Mouse (Mus musculus): ENCODE measurements around the gene Gm3250. TPM values are rescaled to one million over a fixed set of nuclear protein-coding genes. Genes with fewer than 3 reads are reported as not detected.
"Not testable (repeated sequence)": the region's sequence is repeated elsewhere in the genome, so short reads cannot be mapped to it uniquely, and the experiment has no call there.

Gm3250 gene
- polyA plus RNA-seq, 1 experiment from 2014 or later: not detected

DNA sequence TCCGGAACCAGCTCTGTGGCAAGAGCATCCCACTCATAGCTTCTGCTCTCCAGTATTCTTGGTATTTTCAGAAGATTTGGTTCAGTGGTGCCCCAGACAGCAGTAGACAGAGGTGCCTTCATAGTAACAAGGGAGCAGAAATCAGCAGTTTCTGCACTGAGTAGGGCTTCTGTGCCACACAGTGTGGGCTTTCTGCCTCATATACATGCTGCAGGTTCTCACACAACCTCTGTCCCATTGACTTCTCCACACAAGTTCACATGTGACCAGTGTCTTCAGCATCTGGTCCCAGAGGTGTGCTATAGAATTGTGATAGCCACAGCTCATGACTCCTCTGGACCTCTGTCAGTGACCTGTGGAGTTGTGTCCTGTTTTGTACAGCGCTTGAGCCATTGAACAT is 6.3 kb upstream of the Gm3250 start:
- Histone ChIP-seq H3K9me3 (no peaks in the 10 kb centered on the region), H3K27ac (no peak overlapping the region), H3K4me3 (no peak overlapping the region), H3K36me3 (no peaks in the 10 kb centered on the region), H3K9ac (no peak overlapping the region), H3K4me1 (no peaks in the 10 kb centered on the region), H3K27me3 (no peaks in the 10 kb centered on the region), H3K4me2 (no peak overlapping the region)
- 79% methylated on average over 2 of the region's 2 CpGs for WGBS
- no peak for ATAC-seq (ENCODE audit: insufficient number of reproducible peaks, low FRiP score, low TSS enrichment, low read depth)

DNA sequence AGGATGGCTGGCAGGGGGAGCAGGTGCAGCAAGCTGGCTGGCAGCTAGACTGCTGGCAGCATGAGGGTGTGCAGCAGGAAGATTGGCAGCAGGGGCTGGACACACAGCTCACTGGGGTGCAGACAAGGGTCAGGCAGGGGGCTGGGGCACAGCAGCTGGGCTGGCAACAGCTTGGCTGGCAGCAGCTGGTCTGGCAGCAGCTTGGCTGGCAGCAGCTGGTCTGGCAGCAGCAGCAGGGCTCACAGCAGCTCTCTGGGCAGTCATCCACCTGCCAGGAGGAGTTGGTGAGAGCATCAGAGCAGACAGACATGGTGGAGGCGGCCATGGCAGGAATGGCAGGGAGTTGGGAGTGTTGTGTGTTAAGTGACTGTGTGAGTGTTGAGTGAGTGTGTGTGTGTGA is 5.5 kb upstream of the Gm3250 start, which contains the start of gene Gm7137:
Gene Gm7137, minus strand, starts transcription at position 325 of the 400 bp plus-strand sequence.
- ATAC-seq (ENCODE audit: insufficient number of reproducible peaks, low FRiP score, low TSS enrichment, low read depth); H3K9me3 ChIP-seq; H3K27me3 ChIP-seq; H3K27ac ChIP-seq; H3K4me1 ChIP-seq; H3K9ac ChIP-seq; H3K4me2 ChIP-seq; H3K4me3 ChIP-seq; H3K36me3 ChIP-seq: not testable (repeated sequence)
- WGBS: 33% methylated on average over 1 of the region's 1 CpGs

DNA sequence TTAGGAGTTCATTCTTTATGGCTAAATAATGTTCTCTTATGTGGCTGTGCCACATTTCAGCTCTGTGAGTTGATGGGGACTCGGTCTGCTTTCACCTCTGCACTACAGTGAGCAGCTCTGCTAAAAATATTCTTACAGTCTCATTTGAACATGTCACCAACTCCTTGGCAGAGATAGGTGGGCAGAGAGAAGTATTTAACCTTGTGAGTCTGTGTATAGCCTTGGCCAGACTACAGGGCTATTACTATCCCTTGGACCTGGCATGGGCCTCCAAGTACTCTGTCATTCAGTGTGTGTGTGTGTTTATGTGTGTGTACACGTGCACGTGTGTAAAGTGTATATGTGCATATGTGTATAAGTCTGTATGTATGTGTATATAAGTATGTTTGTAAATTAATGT is 1.1 kb upstream of the Gm3250 start:
- ATAC-seq (ENCODE audit: insufficient number of reproducible peaks, low FRiP score, low TSS enrichment, low read depth); H3K4me1 ChIP-seq; H3K9me3 ChIP-seq; H3K4me3 ChIP-seq; H3K4me2 ChIP-seq; H3K36me3 ChIP-seq; H3K9ac ChIP-seq; H3K27ac ChIP-seq; H3K27me3 ChIP-seq: not testable (repeated sequence)
- 95% methylated on average over 3 of the region's 3 CpGs for WGBS

DNA sequence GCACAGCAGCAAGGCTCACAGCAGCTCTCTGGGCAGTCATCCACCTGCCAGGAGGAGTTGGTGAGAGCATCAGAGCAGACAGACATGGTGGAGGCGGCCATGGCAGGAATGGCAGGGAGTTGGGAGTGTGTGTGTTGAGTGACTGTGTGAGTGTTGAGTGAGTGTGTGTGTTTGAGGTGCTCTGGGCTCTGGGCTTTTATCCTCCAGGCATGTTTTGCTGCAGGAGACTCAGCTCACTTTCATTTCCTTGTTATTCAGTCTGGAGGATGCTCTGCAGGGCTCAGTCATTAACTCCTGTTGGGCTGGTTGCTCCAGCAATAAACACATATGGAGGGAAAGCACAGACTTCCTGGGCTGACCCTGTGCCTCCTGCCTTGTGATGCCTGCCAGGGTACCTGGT is 5.5 kb downstream of the Gm3250 start, which contains the start of gene Gm7138:
Gene Gm7138, minus strand, starts transcription at position 101 of the 400 bp plus-strand sequence.
- not testable (repeated sequence) for H3K4me1 ChIP-seq; H3K9ac ChIP-seq; ATAC-seq (ENCODE audit: insufficient number of reproducible peaks, low FRiP score, low TSS enrichment, low read depth); H3K4me3 ChIP-seq; H3K4me2 ChIP-seq; H3K27me3 ChIP-seq; H3K9me3 ChIP-seq; H3K36me3 ChIP-seq; H3K27ac ChIP-seq
- WGBS: 67% methylated on average over 1 of the region's 1 CpGs

DNA sequence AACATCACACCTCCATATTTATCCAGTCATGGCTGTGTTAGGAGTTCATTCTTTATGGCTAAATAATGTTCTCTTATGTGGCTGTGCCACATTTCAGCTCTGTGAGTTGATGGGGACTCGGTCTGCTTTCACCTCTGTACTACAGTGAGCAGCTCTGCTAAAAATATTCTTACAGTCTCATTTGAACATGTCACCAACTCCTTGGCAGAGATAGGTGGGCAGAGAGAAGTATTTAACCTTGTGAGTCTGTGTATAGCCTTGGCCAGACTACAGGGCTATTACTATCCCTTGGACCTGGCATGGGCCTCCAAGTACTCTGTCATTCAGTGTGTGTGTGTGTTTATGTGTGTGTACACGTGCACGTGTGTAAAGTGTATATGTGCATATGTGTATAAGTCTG is 10.2 kb downstream of the Gm3250 start:
- not testable (repeated sequence) for H3K9me3 ChIP-seq; H3K9ac ChIP-seq; H3K27me3 ChIP-seq; ATAC-seq (ENCODE audit: insufficient number of reproducible peaks, low FRiP score, low TSS enrichment, low read depth); H3K4me1 ChIP-seq; H3K36me3 ChIP-seq; H3K27ac ChIP-seq; H3K4me2 ChIP-seq; H3K4me3 ChIP-seq
- WGBS: 76% methylated on average over 2 of the region's 3 CpGs

DNA sequence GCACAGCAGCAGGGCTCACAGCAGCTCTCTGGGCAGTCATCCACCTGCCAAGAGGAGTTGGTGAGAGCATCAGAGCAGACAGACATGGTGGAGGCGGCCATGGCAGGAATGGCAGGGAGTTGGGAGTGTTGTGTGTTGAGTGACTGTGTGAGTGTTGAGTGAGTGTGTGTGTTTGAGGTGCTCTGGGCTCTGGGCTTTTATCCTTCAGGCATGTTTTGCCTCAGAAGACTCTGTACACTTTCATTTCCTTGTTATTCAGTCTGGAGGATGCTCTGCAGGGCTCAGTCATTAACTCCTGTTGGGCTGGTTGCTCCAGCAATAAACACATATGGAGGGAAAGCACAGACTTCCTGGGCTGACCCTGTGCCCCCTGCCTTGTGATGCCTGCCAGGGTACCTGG is 11.1 kb downstream of the Gm3250 start, which contains the start of gene Gm3238:
Gene Gm3238, minus strand, starts transcription at position 101 of the 400 bp plus-strand sequence.
- not testable (repeated sequence) for H3K4me3 ChIP-seq; H3K4me1 ChIP-seq; ATAC-seq (ENCODE audit: insufficient number of reproducible peaks, low FRiP score, low TSS enrichment, low read depth); H3K4me2 ChIP-seq; H3K27ac ChIP-seq; H3K9ac ChIP-seq; H3K9me3 ChIP-seq; H3K27me3 ChIP-seq; H3K36me3 ChIP-seq
- 55% methylated on average over 1 of the region's 1 CpGs for WGBS

DNA sequence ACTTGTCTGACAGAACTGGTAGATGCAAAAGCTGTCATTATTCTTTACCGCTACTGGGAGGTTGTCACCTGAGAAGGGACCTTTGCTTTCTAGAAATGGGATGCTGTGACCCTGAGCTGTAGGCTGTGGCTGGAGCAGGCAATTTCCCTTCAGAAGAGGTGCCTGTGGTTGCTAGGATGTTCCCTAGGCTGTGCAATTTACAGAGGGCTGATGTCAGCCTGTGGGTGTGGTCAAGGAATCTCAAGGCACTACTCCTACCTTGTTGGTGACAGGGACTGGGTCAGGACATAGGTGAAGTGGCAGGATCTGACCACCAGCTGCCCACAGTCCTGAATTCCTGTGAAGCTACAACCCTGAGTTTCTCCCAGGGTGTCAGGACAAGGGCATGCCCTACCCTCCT is 12.6 kb downstream of the Gm3250 start:
- H3K4me1 ChIP-seq: no peaks in the 10 kb centered on the region
- H3K9ac ChIP-seq: no peak overlapping the region
- H3K4me3 ChIP-seq: no peak overlapping the region
- no peak overlapping the region for H3K27ac ChIP-seq
- H3K36me3 ChIP-seq: no peaks in the 10 kb centered on the region
- ATAC-seq (ENCODE audit: insufficient number of reproducible peaks, low FRiP score, low TSS enrichment, low read depth): no peak
- no peaks in the 10 kb centered on the region for H3K27me3 ChIP-seq
- no peak overlapping the region for H3K4me2 ChIP-seq
- WGBS: 63% methylated on average over 1 of the region's 1 CpGs
- no peaks in the 10 kb centered on the region for H3K9me3 ChIP-seq

DNA sequence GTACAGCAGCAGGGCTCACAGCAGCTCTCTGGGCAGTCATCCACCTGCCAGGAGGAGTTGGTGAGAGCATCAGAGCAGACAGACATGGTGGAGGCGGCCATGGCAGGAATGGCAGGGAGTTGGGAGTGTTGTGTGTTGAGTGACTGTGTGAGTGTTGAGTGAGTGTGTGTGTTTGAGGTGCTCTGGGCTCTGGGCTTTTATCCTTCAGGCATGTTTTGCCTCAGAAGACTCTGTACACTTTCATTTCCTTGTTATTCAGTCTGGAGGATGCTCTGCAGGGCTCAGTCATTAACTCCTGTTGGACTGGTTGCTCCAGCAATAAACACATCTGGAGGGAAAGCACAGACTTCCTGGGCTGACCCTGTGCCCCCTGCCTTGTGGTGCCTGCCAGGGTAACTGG is 22.8 kb downstream of the Gm3250 start, which contains the start of gene Gm3233:
Gene Gm3233, minus strand, starts transcription at position 101 of the 400 bp plus-strand sequence.
- H3K4me3 ChIP-seq; H3K27ac ChIP-seq; H3K27me3 ChIP-seq; H3K9me3 ChIP-seq; H3K9ac ChIP-seq; H3K36me3 ChIP-seq; ATAC-seq (ENCODE audit: insufficient number of reproducible peaks, low FRiP score, low TSS enrichment, low read depth); H3K4me2 ChIP-seq; H3K4me1 ChIP-seq: not testable (repeated sequence)
- WGBS: 57% methylated on average over 1 of the region's 1 CpGs

DNA sequence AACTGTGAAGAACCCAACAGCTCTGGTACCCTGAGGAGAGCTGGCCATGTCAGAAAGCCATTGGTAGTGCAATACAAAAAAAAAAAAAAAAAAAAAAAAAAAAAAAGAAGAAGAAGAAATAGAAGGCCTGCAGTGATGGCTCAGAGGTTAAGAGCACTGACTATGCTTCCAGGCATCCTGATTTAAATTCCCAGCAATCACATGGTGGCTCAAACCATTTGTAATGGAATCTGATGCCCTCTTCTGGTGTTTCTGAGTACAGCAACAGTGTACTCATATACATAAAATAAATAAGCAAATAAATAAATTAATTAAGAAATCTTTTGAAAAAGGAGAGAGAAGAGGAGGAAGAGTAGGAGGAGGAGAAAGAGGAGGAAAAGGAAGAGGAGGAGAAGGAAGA is 28.9 kb downstream of the Gm3250 start:
- H3K27ac ChIP-seq: no peak overlapping the region
- no peak overlapping the region for H3K4me2 ChIP-seq
- no peaks in the 10 kb centered on the region for H3K36me3 ChIP-seq
- H3K4me3 ChIP-seq: no peak overlapping the region
- no peaks in the 10 kb centered on the region for H3K27me3 ChIP-seq
- H3K9ac ChIP-seq: no peak overlapping the region
- H3K4me1 ChIP-seq: no peaks in the 10 kb centered on the region
- H3K9me3 ChIP-seq: no peaks in the 10 kb centered on the region
- no peak for ATAC-seq (ENCODE audit: insufficient number of reproducible peaks, low FRiP score, low TSS enrichment, low read depth)

DNA sequence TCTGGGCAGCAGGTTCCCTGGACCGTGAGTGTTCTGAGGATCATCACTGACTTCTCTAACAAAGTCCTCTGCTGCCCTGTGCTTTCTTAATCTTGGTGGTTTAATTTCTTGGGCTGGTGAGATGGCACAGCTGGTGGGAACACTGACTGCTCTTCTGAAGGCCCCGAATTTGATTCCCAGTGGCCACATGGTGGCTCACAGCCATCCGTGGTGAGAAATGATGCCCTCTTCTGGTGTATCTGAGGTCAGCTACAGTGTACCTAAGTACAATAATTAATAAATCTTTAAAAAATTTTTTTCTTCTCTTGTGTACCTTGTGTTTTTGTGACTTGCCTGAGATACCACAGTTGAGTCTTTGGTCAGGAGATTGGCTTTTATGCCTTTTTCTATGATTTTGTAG is 30.0 kb downstream of the Gm3250 start:
- H3K4me2 ChIP-seq; H3K27ac ChIP-seq; H3K4me1 ChIP-seq; H3K27me3 ChIP-seq; ATAC-seq (ENCODE audit: insufficient number of reproducible peaks, low FRiP score, low TSS enrichment, low read depth); H3K4me3 ChIP-seq; H3K9me3 ChIP-seq; H3K36me3 ChIP-seq; H3K9ac ChIP-seq: not testable (repeated sequence)
- WGBS: 61% methylated on average over 3 of the region's 3 CpGs

DNA sequence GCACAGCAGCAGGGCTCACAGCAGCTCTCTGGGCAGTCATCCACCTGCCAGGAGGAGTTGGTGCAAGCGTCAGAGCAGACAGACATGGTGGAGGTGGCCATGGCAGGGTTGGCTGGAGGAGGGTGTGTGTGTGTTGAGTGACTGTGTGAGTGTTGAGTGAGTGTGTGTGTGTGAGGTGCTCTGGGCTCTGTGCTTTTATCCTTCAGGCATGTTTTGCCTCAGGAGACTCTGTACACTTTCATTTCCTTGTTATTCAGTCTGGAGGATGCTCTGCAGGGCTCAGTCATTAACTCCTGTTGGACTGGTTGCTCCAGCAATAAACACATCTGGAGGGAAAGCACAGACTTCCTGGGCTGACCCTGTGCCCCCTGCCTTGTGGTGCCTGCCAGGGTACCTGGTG is 31.1 kb downstream of the Gm3250 start, which contains the start of gene Gm9736:
Gene Gm9736, minus strand, starts transcription at position 101 of the 400 bp plus-strand sequence.
- not testable (repeated sequence) for ATAC-seq (ENCODE audit: insufficient number of reproducible peaks, low FRiP score, low TSS enrichment, low read depth); H3K4me1 ChIP-seq; H3K9ac ChIP-seq; H3K27me3 ChIP-seq; H3K4me2 ChIP-seq; H3K9me3 ChIP-seq; H3K36me3 ChIP-seq; H3K27ac ChIP-seq; H3K4me3 ChIP-seq
- WGBS: 50% methylated on average over 1 of the region's 1 CpGs

DNA sequence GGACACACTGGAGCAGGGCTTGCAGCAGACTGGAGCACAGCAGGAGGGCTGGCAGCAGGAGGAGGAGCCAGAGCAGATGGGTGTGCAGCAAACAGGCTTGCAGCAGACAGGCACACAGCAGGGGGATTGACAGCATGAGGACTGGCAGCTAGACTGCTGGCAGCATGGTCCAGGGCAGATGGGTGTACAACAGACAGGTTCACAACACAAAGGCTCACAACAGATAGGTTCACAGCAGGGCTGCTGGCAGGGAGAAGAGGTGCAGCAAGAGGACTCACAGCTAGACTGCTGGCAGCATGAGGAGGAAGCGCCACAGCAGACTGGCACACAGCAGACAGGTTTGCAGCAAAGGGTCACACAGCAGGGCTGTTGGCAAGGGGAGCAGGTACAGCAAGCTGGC is 31.7 kb downstream of the Gm3250 start:
- WGBS: 75% methylated on average over 1 of the region's 1 CpGs
- not testable (repeated sequence) for H3K27ac ChIP-seq; H3K9me3 ChIP-seq; H3K36me3 ChIP-seq; H3K27me3 ChIP-seq; H3K4me1 ChIP-seq; ATAC-seq (ENCODE audit: insufficient number of reproducible peaks, low FRiP score, low TSS enrichment, low read depth); H3K4me2 ChIP-seq; H3K9ac ChIP-seq; H3K4me3 ChIP-seq

DNA sequence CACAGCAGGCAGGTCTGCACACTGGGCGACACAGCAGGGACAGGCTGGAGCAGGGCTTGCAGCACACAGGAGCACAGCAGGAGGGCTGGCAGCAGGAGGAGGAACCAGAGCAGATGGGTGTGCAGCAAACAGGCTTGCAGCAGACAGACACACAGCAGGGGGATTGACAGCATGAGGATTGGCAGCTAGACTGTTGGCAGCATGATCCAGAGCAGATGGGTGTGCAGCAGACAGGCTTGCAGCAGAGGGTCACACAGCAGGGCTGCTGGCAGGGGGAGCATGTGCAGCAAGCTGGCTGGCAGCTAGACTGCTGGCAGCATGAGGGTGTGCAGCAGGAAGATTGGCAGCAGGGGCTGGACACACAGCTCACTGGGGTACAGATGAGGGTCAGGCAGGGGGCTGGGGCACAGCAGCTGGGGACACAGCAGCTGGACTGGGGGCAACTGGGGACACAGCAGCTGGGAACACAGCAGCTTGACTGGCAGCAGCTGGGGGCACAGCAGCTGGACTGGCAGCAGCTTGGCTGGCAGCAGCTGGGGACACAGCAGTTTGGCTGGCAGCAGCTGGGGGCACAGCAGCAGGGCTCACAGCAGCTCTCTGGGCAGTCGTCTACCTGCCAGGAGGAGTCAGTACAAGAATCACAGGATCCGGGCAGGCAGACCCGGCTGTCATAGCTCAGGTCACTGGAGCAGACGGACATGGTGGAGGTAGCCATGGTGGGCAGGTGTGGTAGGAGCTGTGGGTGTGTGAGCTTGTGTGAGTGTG is 40.2 kb downstream of the Gm3250 start, which contains the start of gene Gm18596:
Gene Gm18596, minus strand, starts transcription at position 715 of the 765 bp plus-strand sequence.
- ATAC-seq (ENCODE audit: insufficient number of reproducible peaks, low FRiP score, low TSS enrichment, low read depth); H3K4me1 ChIP-seq; H3K9ac ChIP-seq; H3K4me2 ChIP-seq; H3K36me3 ChIP-seq; H3K9me3 ChIP-seq; H3K27me3 ChIP-seq; H3K4me3 ChIP-seq; H3K27ac ChIP-seq: not testable (repeated sequence)
- WGBS: 37% methylated on average over 5 of the region's 5 CpGs
